Mouse (Mus musculus) E14TG2a.4 (cell line): ENCODE data around the gene Gm20403.
A peak's percentile ranks its signal among the peaks of the same experiment; 100 is the strongest.

Experiments
- H3K27me3 ChIP-seq: 2 replicates; pipeline ENCODE4 v1.6.1; 2014; ENCODE audit warnings: low read length, control low read depth; ENCODE audit not compliant: insufficient read depth
- H3K36me3 ChIP-seq: 2 replicates; pipeline ENCODE4 v1.6.1; 2014; ENCODE audit warnings: low read length, control low read depth; ENCODE audit not compliant: insufficient read depth
- H3K4me1 ChIP-seq: replicated peaks from 2 replicates; pipeline ENCODE4 v1.6.1; 2014; ENCODE audit warnings: low read depth, low read length, control low read depth
- H3K4me3 ChIP-seq: replicated peaks from 2 replicates; pipeline ENCODE4 v1.5.1; 2014; ENCODE audit warnings: mild to moderate bottlenecking, low read length
- H3K9me3 ChIP-seq: 2 replicates; pipeline ENCODE4 v1.6.1; 2014; ENCODE audit warnings: low read length, control low read depth
- CTCF ChIP-seq: conservative IDR thresholded peaks from 2 replicates; pipeline ENCODE4 v1.5.1; 2014; ENCODE audit warnings: low read length
- NANOG ChIP-seq: IDR thresholded peaks from 2 replicates; pipeline ENCODE4 v1.6.1; 2014; ENCODE audit warnings: borderline replicate concordance, low read length, mixed read lengths
- POU5F1 ChIP-seq: IDR thresholded peaks from 2 replicates; pipeline ENCODE4 v1.6.1; 2014; ENCODE audit warnings: low read length, borderline replicate concordance

Gm20403 gene

DNA sequence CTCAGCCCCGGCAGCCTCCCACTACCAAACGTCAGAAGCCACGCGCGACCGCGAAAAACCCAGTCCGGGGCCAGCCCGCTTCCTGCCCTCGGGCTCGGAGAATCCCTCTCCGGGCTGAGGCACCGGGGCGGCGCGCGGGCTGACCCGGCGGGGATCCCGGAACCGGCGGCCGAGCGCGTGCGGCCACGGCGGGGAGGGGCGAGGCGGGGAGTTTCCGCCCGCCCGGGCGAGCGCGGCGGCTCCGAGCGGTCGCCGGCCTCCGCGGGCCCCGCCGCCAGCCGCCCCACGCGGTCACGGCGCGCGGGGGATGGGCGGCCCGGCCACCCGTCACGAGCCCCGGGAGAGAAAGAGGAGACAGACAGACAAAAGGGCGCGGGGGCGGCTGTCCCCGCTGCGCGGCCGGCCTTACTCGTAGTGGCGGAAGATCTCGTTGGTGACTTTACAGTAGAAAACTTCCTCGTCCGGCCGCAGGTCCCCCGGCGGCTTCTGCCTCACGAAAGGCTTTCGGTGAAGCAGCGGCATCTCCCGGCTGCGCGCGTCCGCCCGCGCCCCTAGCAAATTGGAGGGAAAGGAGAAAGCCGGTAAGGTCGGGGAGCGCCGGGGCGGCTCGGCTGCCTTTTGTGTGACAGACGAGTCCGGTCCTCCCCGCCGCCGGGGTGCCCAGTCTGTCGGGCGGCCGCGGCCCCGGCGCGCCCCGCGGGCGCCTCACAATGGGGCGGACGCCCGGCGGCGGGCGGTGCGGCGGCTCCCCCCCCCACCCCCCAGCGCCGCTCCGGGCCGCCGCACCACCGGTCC, 875 bp downstream of the Gm20403 start:
- H3K4me1 ChIP-seq: peaks cover 30% of the 10 kb centered on the region
- TF ChIP-seq NANOG (no peak), POU5F1 (no peak), CTCF (no peak)
- no peaks in the 10 kb centered on the region for H3K9me3 ChIP-seq

DNA sequence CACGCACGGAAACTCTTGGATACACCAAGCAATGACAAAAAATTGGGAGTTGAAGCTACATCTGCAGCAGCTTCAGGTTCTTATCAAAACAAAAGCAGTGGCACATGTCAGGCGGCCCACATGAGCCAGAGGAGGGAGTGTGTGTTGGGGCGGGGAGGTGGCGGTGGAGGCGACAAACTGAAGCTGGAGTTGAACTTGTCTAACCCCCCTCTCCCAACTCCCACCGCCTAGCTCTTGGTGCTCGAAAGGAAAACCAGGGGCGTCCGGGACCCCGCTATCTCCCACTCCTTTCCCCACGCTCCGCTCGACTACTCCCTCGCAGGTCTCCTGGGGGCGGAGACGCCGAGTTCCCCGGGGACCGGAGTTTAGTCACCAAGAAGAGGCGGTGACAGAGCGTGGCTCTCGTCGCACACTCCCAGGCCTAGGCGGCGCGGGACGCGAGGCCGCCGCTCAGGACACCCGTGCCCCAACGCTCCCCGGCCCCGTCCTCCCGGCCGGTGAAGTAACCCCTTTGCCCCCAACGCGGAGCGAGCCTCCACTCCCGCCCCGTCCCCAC, 1.6 kb downstream of the Gm20403 start:
- Histone ChIP-seq H3K4me1 (peaks cover 33% of the 10 kb centered on the region), H3K36me3 (no peaks in the 10 kb centered on the region)
- TF ChIP-seq POU5F1 (no peak), NANOG (no peak), CTCF (no peak)

More for the DNA sequence above, 875 bp downstream of the Gm20403 start:
- Histone ChIP-seq H3K36me3 (no peaks in the 10 kb centered on the region), H3K27me3 (peaks cover 48% of the 10 kb centered on the region), H3K4me3 (peak overlapping the region; percentile 87)

DNA sequence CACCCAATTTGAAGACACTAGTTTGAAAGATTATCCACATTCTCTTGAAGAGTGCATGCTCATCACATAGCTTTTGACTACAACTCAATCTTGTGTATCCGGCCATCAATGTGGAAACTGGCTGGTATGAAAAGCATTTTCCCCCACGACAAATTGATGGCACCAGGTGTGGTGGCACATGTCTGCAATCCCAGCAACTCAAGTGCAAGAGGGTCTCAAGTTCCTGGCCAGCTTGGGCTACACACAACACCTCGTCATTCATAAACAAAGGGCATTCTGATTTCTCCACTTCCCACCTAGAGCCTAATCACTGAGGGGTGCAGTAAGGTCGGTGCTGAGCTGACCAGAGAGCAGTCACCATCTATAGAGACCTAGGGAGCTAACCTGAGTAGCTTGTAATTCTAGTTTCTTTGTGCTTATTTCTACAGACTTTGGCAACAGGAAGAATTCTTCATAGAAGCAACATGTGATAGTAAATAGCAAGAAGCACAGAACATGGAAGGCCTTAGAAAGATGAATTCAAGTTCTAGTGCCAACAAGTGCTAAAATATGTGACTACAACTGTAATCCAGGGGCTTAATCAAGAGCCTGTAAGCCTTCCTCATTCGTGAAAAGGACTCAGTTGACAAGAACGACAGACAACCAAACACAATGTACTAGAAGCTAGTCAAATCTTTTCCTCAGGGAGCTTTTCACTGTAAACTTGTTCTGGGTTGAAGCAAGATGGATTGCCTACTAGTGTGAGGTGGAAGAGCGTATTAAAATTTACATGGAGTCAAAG, 3.2 kb downstream of the Gm20403 start:
- TF ChIP-seq POU5F1: no peak
- no peak for TF ChIP-seq NANOG
- TF ChIP-seq CTCF: no peak

More for the DNA sequence above, 1.6 kb downstream of the Gm20403 start:
- Histone ChIP-seq H3K4me3 (peak overlapping the region; percentile 87), H3K27me3 (peaks cover 48% of the 10 kb centered on the region), H3K9me3 (no peaks in the 10 kb centered on the region)

DNA sequence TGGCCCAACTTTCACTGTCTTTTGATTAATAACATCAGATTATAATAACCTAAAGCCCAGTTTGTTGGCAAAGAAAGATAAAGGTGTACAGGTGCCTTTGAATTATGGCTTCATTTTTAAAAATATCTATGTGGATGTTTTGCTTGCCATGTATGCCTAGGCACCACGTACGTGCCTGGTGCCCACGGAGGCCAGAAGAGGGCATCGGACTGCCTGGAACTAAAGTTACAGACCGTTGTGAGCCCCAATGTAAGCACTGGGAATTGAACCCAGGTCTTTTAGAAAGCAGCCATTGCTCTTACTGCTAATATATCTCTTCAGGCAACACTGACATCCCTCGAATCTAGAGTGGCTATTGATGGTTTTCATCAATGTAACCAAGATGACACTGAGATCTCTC, 4.4 kb downstream of the Gm20403 start:
- Histone ChIP-seq H3K27me3 (peaks cover 32% of the 10 kb centered on the region), H3K4me3 (no peak overlapping the region), H3K4me1 (peaks cover 30% of the 10 kb centered on the region), H3K9me3 (no peaks in the 10 kb centered on the region), H3K36me3 (no peaks in the 10 kb centered on the region)
- no peak for TF ChIP-seq CTCF
- no peak for TF ChIP-seq POU5F1
- TF ChIP-seq NANOG: no peak

More for the DNA sequence above, 3.2 kb downstream of the Gm20403 start:
- Histone ChIP-seq H3K27me3 (peaks cover 39% of the 10 kb centered on the region), H3K36me3 (no peaks in the 10 kb centered on the region), H3K4me3 (no peak overlapping the region), H3K4me1 (peaks cover 30% of the 10 kb centered on the region), H3K9me3 (no peaks in the 10 kb centered on the region)

DNA sequence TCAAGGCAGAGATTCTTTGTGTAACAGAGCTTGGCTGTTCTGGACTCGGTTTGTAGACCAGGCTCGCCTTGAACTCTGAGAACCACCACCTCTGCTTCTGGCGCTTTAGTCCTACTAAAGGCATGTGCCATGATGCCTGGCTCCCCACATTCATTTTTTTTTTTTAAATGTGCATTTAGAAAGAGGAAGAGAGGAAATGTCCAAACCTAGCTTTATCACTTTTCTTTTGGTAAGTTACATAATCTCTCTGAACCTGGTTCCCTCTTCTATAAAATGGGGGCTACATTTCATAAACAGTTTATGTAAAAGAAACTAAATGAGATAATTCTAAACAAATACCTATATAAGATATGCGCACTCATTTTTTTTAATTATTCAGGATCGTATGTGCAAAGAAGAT, 5.4 kb downstream of the Gm20403 start:
- no peaks in the 10 kb centered on the region for H3K9me3 ChIP-seq
- TF ChIP-seq POU5F1: no peak
- TF ChIP-seq NANOG: no peak
- no peak for TF ChIP-seq CTCF
- H3K4me3 ChIP-seq: no peak overlapping the region
- no peaks in the 10 kb centered on the region for H3K36me3 ChIP-seq
- H3K4me1 ChIP-seq: peaks cover 26% of the 10 kb centered on the region
- peaks cover 27% of the 10 kb centered on the region for H3K27me3 ChIP-seq

DNA sequence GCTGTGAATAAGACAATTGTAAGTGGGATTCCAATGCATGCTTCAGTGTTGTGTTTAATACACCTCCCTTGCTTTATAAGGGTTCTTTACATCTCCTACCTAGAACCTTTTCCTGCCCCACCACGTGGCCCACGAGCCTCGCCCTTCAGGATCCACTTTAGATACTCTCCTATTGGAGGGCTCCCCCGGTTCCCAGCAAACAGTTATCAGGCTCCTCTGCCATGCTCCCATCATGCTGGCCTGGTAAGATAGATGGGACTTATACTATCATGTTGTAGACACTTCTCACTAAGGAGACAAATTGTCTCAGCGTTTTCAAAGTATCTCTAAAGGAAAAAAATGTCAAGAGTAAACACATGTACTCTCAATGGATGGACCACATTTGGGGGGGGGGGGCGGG, 5.8 kb downstream of the Gm20403 start:
- peaks cover 25% of the 10 kb centered on the region for H3K27me3 ChIP-seq
- no peaks in the 10 kb centered on the region for H3K9me3 ChIP-seq

DNA sequence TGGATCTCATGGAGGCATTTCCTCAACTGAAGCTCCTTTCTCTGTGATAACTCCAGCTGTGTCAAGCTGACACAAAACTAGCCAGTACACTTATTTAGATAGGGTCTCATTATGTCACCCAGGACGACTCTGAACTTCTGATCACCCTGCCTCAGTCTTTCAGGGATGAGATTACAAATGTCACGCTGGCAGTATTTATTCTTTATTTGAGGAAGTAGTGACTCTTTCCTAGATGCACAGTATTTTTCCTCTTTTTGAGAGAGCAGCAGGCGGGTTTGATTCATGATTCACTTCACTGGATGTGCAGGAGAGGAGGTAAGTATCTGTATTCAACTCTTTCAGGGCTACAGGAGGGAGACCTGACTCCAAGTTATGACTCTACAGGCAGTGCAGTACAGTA, 17.3 kb downstream of the Gm20403 start:
- Histone ChIP-seq H3K4me3 (no peak overlapping the region), H3K9me3 (no peaks in the 10 kb centered on the region), H3K4me1 (no peaks in the 10 kb centered on the region), H3K27me3 (no peaks in the 10 kb centered on the region), H3K36me3 (no peaks in the 10 kb centered on the region)
- TF ChIP-seq CTCF (no peak), POU5F1 (no peak)

More for the DNA sequence above, 5.8 kb downstream of the Gm20403 start:
- Histone ChIP-seq H3K36me3 (no peaks in the 10 kb centered on the region), H3K4me3 (no peak overlapping the region), H3K4me1 (peaks cover 26% of the 10 kb centered on the region)
- TF ChIP-seq CTCF (no peak), POU5F1 (no peak), NANOG (no peak)

DNA sequence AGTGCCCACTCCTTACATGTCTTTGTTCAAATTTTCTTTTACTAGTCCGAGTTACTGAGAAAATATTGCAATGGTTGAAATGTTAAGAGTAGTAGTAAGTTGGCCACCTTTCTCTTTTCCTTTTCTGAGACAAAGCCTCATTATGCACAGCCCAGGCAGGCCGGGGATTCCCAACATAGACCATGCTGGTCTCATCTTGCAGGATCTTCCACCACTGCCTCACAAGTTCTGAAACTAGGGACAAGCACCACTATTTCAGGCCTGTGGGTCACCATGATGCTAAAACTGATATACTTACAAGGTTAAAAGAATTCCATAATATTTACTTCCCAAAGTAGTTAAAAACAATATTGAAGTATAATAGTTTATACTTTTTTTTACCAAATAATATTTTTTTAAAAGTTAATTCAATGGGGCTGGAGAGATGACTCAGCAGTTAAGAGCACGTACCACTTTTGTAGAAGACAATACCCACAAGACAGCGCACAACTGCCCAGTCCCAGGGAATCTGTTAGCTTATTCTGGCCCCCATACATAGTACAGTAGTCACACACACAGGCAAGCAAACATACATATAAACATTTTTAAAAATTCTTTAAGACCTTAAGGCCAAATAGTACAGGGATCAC, 20.7 kb downstream of the Gm20403 start:
- H3K27me3 ChIP-seq: no peaks in the 10 kb centered on the region
- no peaks in the 10 kb centered on the region for H3K4me1 ChIP-seq
- no peak overlapping the region for H3K4me3 ChIP-seq
- H3K9me3 ChIP-seq: no peaks in the 10 kb centered on the region
- no peaks in the 10 kb centered on the region for H3K36me3 ChIP-seq
- TF ChIP-seq NANOG (no peak), CTCF (no peak), POU5F1 (no peak)
